Mouse (Mus musculus): ENCODE measurements around the gene Faah.

DNA sequence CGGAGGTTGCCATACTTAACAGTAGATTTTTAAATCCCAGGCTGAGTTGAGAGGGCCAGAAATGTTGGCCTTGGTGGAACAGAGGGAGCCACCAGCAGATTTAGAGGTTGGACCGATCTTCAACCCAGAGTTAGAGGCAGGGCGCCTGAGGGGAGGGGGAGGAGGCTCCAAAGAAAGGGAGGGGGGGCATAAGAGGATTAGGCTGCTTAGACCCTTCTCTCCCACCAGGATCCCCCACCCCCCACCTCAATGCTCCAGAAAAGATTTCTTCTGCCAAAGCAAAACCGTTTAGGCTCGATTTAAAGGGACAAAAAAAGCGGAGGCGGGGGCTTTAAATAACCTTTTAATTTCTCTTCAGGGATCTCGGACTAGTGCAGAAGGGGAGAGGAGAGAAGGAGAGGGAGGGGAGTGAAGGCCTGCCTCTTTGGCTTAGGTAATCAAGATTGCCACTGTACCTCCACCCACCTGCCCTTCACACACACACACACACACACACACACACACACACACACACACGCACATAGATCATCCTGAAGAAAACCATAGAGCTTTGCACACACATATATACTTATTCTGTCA lies 76.4 kb downstream of the Faah start:
- TF ChIP-seq TAL1 (IDR thresholded peaks at IDR 0.05; ENCODE audit: low read length) (no peak), GATA1 (IDR thresholded peaks at IDR 0.05; ENCODE audit: low read length) (no peak)
